Mouse (Mus musculus) fibroblast of lung, adult 2 months (primary cell): ENCODE data around the gene Uts2r.

ENCODE experiments used
- DNase-seq: peaks from one replicate; pipeline ENCODE4 v3.0.0-alpha.2; 2011; ENCODE audit warnings: low read depth

Gene Uts2r

DNA sequence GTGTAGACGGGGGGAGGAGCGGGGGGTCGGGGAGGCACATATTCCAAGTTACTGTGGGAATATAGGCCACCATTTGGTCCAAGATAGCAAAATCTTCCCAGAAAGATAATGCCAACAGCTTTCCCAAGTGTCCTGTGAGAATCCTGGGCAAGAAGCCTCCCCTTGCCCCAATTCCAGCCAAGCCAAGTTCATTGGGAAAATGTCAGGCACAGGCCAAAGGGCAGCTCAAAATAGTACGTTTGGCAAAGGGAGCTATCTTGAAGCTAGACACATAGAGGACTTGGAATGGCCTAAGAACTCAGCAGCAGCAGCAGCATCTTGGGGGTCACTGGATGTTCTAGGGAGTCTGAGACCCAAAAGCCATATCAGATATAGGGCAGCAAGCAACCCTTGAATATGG, 3.7 kb downstream of the Uts2r start:
- DNase-seq = no peak

DNA sequence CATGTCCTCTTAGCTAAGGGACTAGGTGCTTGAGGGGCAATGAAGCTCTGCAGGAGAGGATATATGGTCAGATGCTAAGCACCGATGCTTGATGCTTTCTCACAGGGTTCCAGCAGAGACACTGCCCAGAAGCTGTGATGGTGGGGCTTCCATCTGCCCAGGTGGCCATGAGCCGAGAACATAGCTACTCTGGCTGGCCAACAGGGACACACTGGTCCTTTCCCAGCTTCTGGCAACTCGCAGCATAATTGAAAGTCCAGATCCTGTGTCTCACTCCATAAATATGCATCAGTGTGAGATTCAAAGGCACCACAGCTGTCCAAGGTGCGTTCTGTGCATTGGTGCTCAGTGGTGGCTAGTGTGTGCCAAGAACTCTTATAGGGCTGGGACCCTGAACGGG, 13.1 kb downstream of the Uts2r start:
- DNase-seq = no peak

DNA sequence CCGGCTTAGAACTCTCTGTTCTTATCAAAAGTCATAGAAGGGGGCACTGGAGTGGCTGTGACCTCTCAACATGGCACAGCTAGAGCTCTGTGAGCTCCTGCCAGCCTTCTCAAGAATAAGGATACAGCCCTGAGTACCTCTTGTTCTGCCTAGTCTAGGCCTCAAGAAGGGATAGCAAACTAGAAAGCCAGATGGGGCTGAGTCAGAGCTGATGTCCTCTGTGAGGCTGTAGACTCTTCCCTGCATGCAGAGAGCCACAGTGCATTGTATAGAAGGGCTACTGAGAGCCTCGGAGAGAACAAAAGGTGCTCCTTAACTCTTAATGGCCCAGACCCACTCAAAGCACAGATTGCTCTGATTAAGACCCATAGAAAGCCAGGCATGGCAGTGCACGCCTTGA, 14.2 kb downstream of the Uts2r start:
- DNase-seq = no peak

GRCm38 (mm10) chr11:121176285-121177270, 16.5 kb downstream of the Uts2r start:
- no peak for DNase-seq

DNA sequence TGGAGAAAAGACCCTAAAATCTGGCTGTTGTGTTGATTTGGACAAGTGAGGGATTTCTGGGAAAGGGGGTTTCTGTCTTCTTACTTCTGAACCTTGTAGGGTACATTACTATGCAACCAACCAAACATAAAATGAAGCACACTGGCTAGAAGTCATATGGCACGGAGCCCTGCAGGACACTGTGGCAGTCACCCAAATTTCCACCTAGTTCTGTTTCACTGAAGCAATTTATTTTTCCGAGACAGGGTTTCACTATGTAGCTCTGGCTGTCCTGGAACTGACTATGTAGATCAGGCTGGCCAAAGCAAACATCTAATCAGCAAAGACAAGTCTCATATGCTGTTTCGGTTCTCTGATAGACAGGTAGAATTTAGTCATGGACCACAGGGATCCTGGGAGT, 29.6 kb downstream of the Uts2r start:
- peak; percentile 86 for DNase-seq

GRCm38 (mm10) chr11:121192742-121193141, 32.7 kb downstream of the Uts2r start:
- DNase-seq = no peak

DNA sequence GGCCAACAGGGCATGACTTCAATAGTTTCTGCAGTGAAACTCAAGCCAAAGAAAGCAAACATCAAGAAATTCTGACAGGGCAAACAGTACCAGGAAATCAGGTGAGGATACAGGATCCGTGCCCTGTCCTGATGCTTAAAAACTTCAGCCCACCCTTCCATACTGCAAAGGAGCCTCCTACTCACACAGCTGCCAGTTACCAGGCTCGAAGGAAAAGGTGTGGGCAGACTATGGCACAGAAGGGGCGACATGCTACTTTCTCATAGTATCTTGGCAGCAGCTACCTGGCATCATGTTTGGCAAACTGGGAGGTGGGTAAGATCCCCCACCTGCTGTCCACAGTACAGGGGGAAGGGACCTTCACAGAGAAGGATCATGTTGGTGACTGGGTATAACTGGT, 33.3 kb downstream of the Uts2r start:
- DNase-seq = peak; percentile 40

GRCm38 (mm10) chr11:121198622-121199021, 38.6 kb downstream of the Uts2r start:
- peak; percentile 87 for DNase-seq

GRCm38 (mm10) chr11:121199851-121200250, 39.8 kb downstream of the Uts2r start:
- no peak for DNase-seq

DNA sequence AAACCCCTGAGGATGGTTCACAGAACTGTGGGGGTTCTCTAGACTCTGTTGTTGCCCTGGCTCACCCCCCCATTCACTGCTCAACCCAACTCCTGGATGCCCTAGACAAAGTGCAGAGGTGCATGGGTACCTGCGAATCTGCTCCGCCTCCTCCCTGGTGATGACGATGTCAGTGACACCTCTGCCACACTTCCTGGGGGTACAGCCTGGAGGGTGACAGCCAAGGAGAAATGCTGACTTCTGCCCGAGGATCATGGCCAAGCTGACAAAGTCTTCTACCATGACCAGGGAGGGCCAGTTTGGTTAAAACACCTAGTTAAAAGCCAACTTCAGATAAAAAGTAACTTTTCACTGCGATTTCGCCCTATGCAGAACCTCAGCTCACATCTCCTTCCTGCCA, 40.7 kb downstream of the Uts2r start:
- no peak for DNase-seq

DNA sequence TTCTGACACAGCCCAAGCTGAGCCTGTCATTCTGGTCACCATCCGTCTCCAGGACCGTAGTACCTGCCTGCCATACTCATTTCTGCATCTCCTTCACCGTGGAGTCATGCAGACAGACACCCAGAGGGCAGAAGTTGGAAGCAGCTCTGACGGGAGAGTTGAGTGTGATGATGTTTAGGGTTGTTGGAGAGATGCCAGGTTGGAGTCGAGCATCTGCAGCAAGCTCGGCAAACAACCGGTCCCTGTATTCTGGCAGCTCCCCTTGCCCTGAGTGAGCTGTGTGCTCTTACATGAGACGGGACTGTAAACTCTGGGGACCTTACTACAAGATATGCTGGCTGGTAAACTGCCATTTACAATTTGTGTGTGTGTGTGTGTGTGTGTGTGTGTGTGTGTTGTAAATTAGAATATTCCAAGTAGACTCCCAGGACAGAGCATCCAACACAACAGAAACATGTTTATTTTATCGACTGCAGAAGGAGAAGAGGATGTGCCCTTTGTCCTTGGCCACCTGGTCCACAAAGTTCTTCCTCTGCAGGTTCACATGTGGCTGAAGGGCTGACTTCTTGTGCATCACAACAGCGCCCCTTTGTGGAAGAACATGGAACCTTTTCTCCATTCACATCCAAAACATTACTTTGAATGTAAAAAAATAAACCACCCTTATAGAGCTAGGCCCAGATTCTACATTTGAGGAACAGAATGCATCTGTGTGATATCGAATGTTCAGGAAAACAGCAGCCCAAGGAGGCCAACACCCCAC, 41.5 kb downstream of the Uts2r start:
- DNase-seq = peak; percentile 36

DNA sequence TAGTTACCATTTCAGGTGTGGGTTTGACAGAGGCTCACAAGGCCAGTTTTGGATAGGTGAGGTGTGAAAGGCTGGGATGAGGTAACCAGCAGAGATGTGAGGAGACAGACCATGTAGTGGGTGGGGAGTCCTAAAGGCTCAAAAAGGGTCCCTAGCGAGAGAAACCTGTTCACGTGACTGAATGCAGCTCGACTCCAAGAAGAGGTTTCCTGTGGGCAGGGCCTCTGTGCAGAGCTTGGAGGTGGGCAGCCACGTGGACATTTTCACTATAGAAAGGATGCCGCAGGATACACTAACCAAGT, 43.7 kb downstream of the Uts2r start:
- DNase-seq = no peak

- peak; percentile 77 for DNase-seq
Observed at GRCm38 (mm10) chr11:121204161-121205006, 44.3 kb downstream of the Uts2r start, which contains the start of the genes Hexdc and Ogfod3. TSS of gene Hexdc (plus strand) at chr11:121204433. TSS of gene Ogfod3 (minus strand) at chr11:121204711.
